Mouse (Mus musculus): Measurements from ENCODE around the gene Rnf126.

The Rnf126 gene

GRCm38 (mm10) chr10:79792339-79793040 lies 25.7 kb upstream of the Rnf126 start:
- no peak for DNase-seq (ENCODE audit: low spot score)

- DNase-seq (ENCODE audit: low spot score), result no peak
Measured at GRCm38 (mm10) chr10:79790861-79791260, 24.1 kb upstream of the Rnf126 start, which contains the start of gene Prss57. Gene Prss57, minus strand, starts transcription at chr10:79790961.

- DNase-seq (ENCODE audit: low spot score), result no peak
Measured at GRCm38 (mm10) chr10:79789581-79789980, 22.8 kb upstream of the Rnf126 start.

GRCm38 (mm10) chr10:79788386-79789158 lies 21.8 kb upstream of the Rnf126 start:
- no peak for DNase-seq (ENCODE audit: low spot score)

- no peak for DNase-seq (ENCODE audit: low spot score)
Measured at GRCm38 (mm10) chr10:79783920-79784800, 17.4 kb upstream of the Rnf126 start.

GRCm38 (mm10) chr10:79783050-79783449 lies 16.3 kb upstream of the Rnf126 start:
- DNase-seq (ENCODE audit: low spot score), result no peak

GRCm38 (mm10) chr10:79781956-79782355 lies 15.2 kb upstream of the Rnf126 start:
- DNase-seq (ENCODE audit: low spot score), result no peak

GRCm38 (mm10) chr10:79781139-79781538 lies 14.4 kb upstream of the Rnf126 start:
- DNase-seq (ENCODE audit: low spot score), result no peak

- DNase-seq (ENCODE audit: low spot score), result no peak
Measured at GRCm38 (mm10) chr10:79780664-79781015, 13.9 kb upstream of the Rnf126 start.

- peak; percentile 96 for DNase-seq (ENCODE audit: low spot score)
Measured at GRCm38 (mm10) chr10:79779784-79780663, 13.3 kb upstream of the Rnf126 start.

GRCm38 (mm10) chr10:79779193-79779592 lies 12.4 kb upstream of the Rnf126 start:
- no peak for DNase-seq (ENCODE audit: low spot score)

- DNase-seq (ENCODE audit: low spot score), result no peak
Measured at GRCm38 (mm10) chr10:79778006-79778405, 11.3 kb upstream of the Rnf126 start.

GRCm38 (mm10) chr10:79777103-79777531 lies 10.4 kb upstream of the Rnf126 start, which contains the start of gene Fstl3:
Gene Fstl3, plus strand, starts transcription at chr10:79777272.
- no peak for DNase-seq (ENCODE audit: low spot score)

- DNase-seq (ENCODE audit: low spot score), result no peak
Measured at GRCm38 (mm10) chr10:79774486-79775279, 7.9 kb upstream of the Rnf126 start.

- no peak for DNase-seq (ENCODE audit: low spot score)
Measured at GRCm38 (mm10) chr10:79773208-79773607, 6.5 kb upstream of the Rnf126 start.

- DNase-seq (ENCODE audit: low spot score), result no peak
Measured at GRCm38 (mm10) chr10:79772320-79772719, 5.6 kb upstream of the Rnf126 start.

GRCm38 (mm10) chr10:79769329-79769728 lies 2.6 kb upstream of the Rnf126 start:
- no peak for DNase-seq (ENCODE audit: low spot score)

GRCm38 (mm10) chr10:79768400-79768799 lies 1.6 kb upstream of the Rnf126 start:
- peak; percentile 53 for DNase-seq (ENCODE audit: low spot score)

- DNase-seq (ENCODE audit: low spot score), result peak; percentile 95
Measured at GRCm38 (mm10) chr10:79767372-79768244, 856 bp upstream of the Rnf126 start.

Data from ovary, adult 18-20 months (tissue).